Mouse (Mus musculus): ENCODE data around the gene Tm9sf2. TPM values are rescaled to one million over a fixed set of nuclear protein-coding genes. Genes with fewer than 3 reads are reported as not detected.
A peak's percentile ranks its signal among the peaks of the same experiment; 100 is the strongest.
"Not testable (repeated sequence)": the region's sequence is repeated elsewhere in the genome, so short reads cannot be mapped to it uniquely, and the experiment has no call there.

The Tm9sf2 gene
- 117 and 122 TPM in 2 replicates for polyA plus RNA-seq (2015; fragmentation: Nextera tagmentation; extraction: Ambion mirVana)

GRCm38 (mm10) chr14:122106822-122107468 is at the start of gene Tm9sf2:
Gene Tm9sf2 (plus strand): TSS chr14:122107038.
- Histone ChIP-seq H3K9me3 (ENCODE audit: control insufficient read depth, low read length) (no peaks in the 10 kb centered on the region), H3K4me1 (ENCODE audit: control insufficient read depth, insufficient read depth, low read depth, low read length) (peaks cover 28% of the 10 kb centered on the region), H3K4me3 (ENCODE audit: low read length) (peak within 1 kb of the TSS; percentile 99)

GRCm38 (mm10) chr14:122057941-122058346 is 48.9 kb upstream of the Tm9sf2 start:
- WGBS, result 60% methylated on average over 2 of the region's 2 CpGs
- no peaks in the 10 kb centered on the region for H3K27me3 ChIP-seq (replicated peaks; ENCODE audit: control insufficient read depth, insufficient read depth, low read length)
- no peak overlapping the region for H3K9ac ChIP-seq (ENCODE audit: low read depth, low read length)
- no peaks in the 10 kb centered on the region for H3K4me1 ChIP-seq (ENCODE audit: control insufficient read depth, insufficient read depth, low read depth, low read length)
- ATAC-seq, result no peak
- no peak overlapping the region for H3K27ac ChIP-seq (ENCODE audit: low read depth, low read length)
- H3K36me3 ChIP-seq (ENCODE audit: control insufficient read depth, insufficient read depth, low read length), result no peaks in the 10 kb centered on the region
- H3K4me3 ChIP-seq (ENCODE audit: low read length), result no peak overlapping the region
- H3K4me2 ChIP-seq (ENCODE audit: low read length), result no peak overlapping the region
- H3K9me3 ChIP-seq (ENCODE audit: control insufficient read depth, low read length), result no peaks in the 10 kb centered on the region

More at GRCm38 (mm10) chr14:122106822-122107468, at the start of gene Tm9sf2:
- H3K4me2 ChIP-seq (ENCODE audit: low read length), result peak within 1 kb of the TSS; percentile 83
- ATAC-seq, result peak; percentile 95
- H3K27me3 ChIP-seq (replicated peaks; ENCODE audit: control insufficient read depth, insufficient read depth, low read length), result no peaks in the 10 kb centered on the region
- WGBS, result 1% methylated on average over 57 of the region's 76 CpGs
- peak within 1 kb of the TSS; percentile 94 for H3K27ac ChIP-seq (ENCODE audit: low read depth, low read length)
- H3K36me3 ChIP-seq (ENCODE audit: control insufficient read depth, insufficient read depth, low read length), result no peaks in the 10 kb centered on the region
- peak within 1 kb of the TSS; percentile 99 for H3K9ac ChIP-seq (ENCODE audit: low read depth, low read length)

- Histone ChIP-seq H3K36me3 (ENCODE audit: control insufficient read depth, insufficient read depth, low read length) (no peaks in the 10 kb centered on the region), H3K4me1 (ENCODE audit: control insufficient read depth, insufficient read depth, low read depth, low read length) (no peaks in the 10 kb centered on the region), H3K4me2 (ENCODE audit: low read length) (no peak overlapping the region), H3K27ac (ENCODE audit: low read depth, low read length) (no peak overlapping the region), H3K9me3 (ENCODE audit: control insufficient read depth, low read length) (no peaks in the 10 kb centered on the region), H3K9ac (ENCODE audit: low read depth, low read length) (no peak overlapping the region), H3K27me3 (replicated peaks; ENCODE audit: control insufficient read depth, insufficient read depth, low read length) (no peaks in the 10 kb centered on the region), H3K4me3 (ENCODE audit: low read length) (no peak overlapping the region)
- peak; percentile 54; the same call in 1 of the 2 replicates for ATAC-seq
- 12% methylated on average over 3 of the region's 3 CpGs for WGBS
These were observed 46.2 kb upstream of the Tm9sf2 start for GRCm38 (mm10) chr14:122060642-122061041.

- ATAC-seq, result no peak
- no peaks in the 10 kb centered on the region for H3K36me3 ChIP-seq (ENCODE audit: control insufficient read depth, insufficient read depth, low read length)
- no peaks in the 10 kb centered on the region for H3K9me3 ChIP-seq (ENCODE audit: control insufficient read depth, low read length)
- H3K27ac ChIP-seq (ENCODE audit: low read depth, low read length), result no peak overlapping the region
- H3K4me3 ChIP-seq (ENCODE audit: low read length), result no peak overlapping the region
- H3K4me1 ChIP-seq (ENCODE audit: control insufficient read depth, insufficient read depth, low read depth, low read length), result no peaks in the 10 kb centered on the region
- no peaks in the 10 kb centered on the region for H3K27me3 ChIP-seq (replicated peaks; ENCODE audit: control insufficient read depth, insufficient read depth, low read length)
- H3K9ac ChIP-seq (ENCODE audit: low read depth, low read length), result no peak overlapping the region
- no peak overlapping the region for H3K4me2 ChIP-seq (ENCODE audit: low read length)
- 90% methylated on average over 6 of the region's 6 CpGs for WGBS
These were observed 45.5 kb upstream of the Tm9sf2 start for GRCm38 (mm10) chr14:122061376-122061775.

GRCm38 (mm10) chr14:122062411-122063090 is 44.3 kb upstream of the Tm9sf2 start:
- ATAC-seq, result no peak
- 86% methylated on average over 10 of the region's 10 CpGs for WGBS
- no peaks in the 10 kb centered on the region for H3K9me3 ChIP-seq (ENCODE audit: control insufficient read depth, low read length)
- no peaks in the 10 kb centered on the region for H3K4me1 ChIP-seq (ENCODE audit: control insufficient read depth, insufficient read depth, low read depth, low read length)
- H3K27ac ChIP-seq (ENCODE audit: low read depth, low read length), result no peak overlapping the region
- H3K9ac ChIP-seq (ENCODE audit: low read depth, low read length), result no peak overlapping the region
- H3K4me2 ChIP-seq (ENCODE audit: low read length), result no peak overlapping the region
- H3K27me3 ChIP-seq (replicated peaks; ENCODE audit: control insufficient read depth, insufficient read depth, low read length), result no peaks in the 10 kb centered on the region
- H3K4me3 ChIP-seq (ENCODE audit: low read length), result no peak overlapping the region
- H3K36me3 ChIP-seq (ENCODE audit: control insufficient read depth, insufficient read depth, low read length), result no peaks in the 10 kb centered on the region

- H3K4me3 ChIP-seq (ENCODE audit: low read length), result no peak overlapping the region
- 75% methylated on average over 5 of the region's 5 CpGs for WGBS
- no peaks in the 10 kb centered on the region for H3K9me3 ChIP-seq (ENCODE audit: control insufficient read depth, low read length)
- no peaks in the 10 kb centered on the region for H3K4me1 ChIP-seq (ENCODE audit: control insufficient read depth, insufficient read depth, low read depth, low read length)
- ATAC-seq, result no peak
- no peak overlapping the region for H3K9ac ChIP-seq (ENCODE audit: low read depth, low read length)
- no peak overlapping the region for H3K4me2 ChIP-seq (ENCODE audit: low read length)
- H3K27me3 ChIP-seq (replicated peaks; ENCODE audit: control insufficient read depth, insufficient read depth, low read length), result no peaks in the 10 kb centered on the region
- H3K27ac ChIP-seq (ENCODE audit: low read depth, low read length), result no peak overlapping the region
- H3K36me3 ChIP-seq (ENCODE audit: control insufficient read depth, insufficient read depth, low read length), result no peaks in the 10 kb centered on the region
These were observed 43.2 kb upstream of the Tm9sf2 start for GRCm38 (mm10) chr14:122063599-122063998.

GRCm38 (mm10) chr14:122064519-122064918 is 42.3 kb upstream of the Tm9sf2 start:
- H3K9me3 ChIP-seq (ENCODE audit: control insufficient read depth, low read length), result no peaks in the 10 kb centered on the region
- H3K27ac ChIP-seq (ENCODE audit: low read depth, low read length), result no peak overlapping the region
- no peaks in the 10 kb centered on the region for H3K36me3 ChIP-seq (ENCODE audit: control insufficient read depth, insufficient read depth, low read length)
- H3K27me3 ChIP-seq (replicated peaks; ENCODE audit: control insufficient read depth, insufficient read depth, low read length), result no peaks in the 10 kb centered on the region
- no peaks in the 10 kb centered on the region for H3K4me1 ChIP-seq (ENCODE audit: control insufficient read depth, insufficient read depth, low read depth, low read length)
- ATAC-seq, result no peak
- no peak overlapping the region for H3K9ac ChIP-seq (ENCODE audit: low read depth, low read length)
- H3K4me3 ChIP-seq (ENCODE audit: low read length), result no peak overlapping the region
- H3K4me2 ChIP-seq (ENCODE audit: low read length), result no peak overlapping the region
- WGBS, result 13% methylated on average over 2 of the region's 2 CpGs

- H3K36me3 ChIP-seq (ENCODE audit: control insufficient read depth, insufficient read depth, low read length), result no peaks in the 10 kb centered on the region
- no peaks in the 10 kb centered on the region for H3K9me3 ChIP-seq (ENCODE audit: control insufficient read depth, low read length)
- no peaks in the 10 kb centered on the region for H3K27me3 ChIP-seq (replicated peaks; ENCODE audit: control insufficient read depth, insufficient read depth, low read length)
- no peak for ATAC-seq
- H3K27ac ChIP-seq (ENCODE audit: low read depth, low read length), result no peak overlapping the region
- no peaks in the 10 kb centered on the region for H3K4me1 ChIP-seq (ENCODE audit: control insufficient read depth, insufficient read depth, low read depth, low read length)
- H3K9ac ChIP-seq (ENCODE audit: low read depth, low read length), result no peak overlapping the region
- no peak overlapping the region for H3K4me3 ChIP-seq (ENCODE audit: low read length)
- no peak overlapping the region for H3K4me2 ChIP-seq (ENCODE audit: low read length)
- 79% methylated on average over 4 of the region's 4 CpGs for WGBS
These were observed 40.6 kb upstream of the Tm9sf2 start for GRCm38 (mm10) chr14:122066243-122066642.

GRCm38 (mm10) chr14:122068036-122068435 is 38.8 kb upstream of the Tm9sf2 start:
- WGBS, result 25% methylated on average over 3 of the region's 3 CpGs
- H3K36me3 ChIP-seq (ENCODE audit: control insufficient read depth, insufficient read depth, low read length); H3K27me3 ChIP-seq (replicated peaks; ENCODE audit: control insufficient read depth, insufficient read depth, low read length); H3K27ac ChIP-seq (ENCODE audit: low read depth, low read length); ATAC-seq; H3K4me3 ChIP-seq (ENCODE audit: low read length); H3K9ac ChIP-seq (ENCODE audit: low read depth, low read length); H3K4me2 ChIP-seq (ENCODE audit: low read length); H3K4me1 ChIP-seq (ENCODE audit: control insufficient read depth, insufficient read depth, low read depth, low read length); H3K9me3 ChIP-seq (ENCODE audit: control insufficient read depth, low read length): not testable (repeated sequence)
